Mouse (Mus musculus): ENCODE measurements around the gene Fibp. TPM values are rescaled to one million over a fixed set of nuclear protein-coding genes. Genes with fewer than 3 reads are reported as not detected.

Gene Fibp
- total and polyA plus RNA-seq, 3 experiments, result 47.1 to 88.3 (median 52.9) TPM

DNA sequence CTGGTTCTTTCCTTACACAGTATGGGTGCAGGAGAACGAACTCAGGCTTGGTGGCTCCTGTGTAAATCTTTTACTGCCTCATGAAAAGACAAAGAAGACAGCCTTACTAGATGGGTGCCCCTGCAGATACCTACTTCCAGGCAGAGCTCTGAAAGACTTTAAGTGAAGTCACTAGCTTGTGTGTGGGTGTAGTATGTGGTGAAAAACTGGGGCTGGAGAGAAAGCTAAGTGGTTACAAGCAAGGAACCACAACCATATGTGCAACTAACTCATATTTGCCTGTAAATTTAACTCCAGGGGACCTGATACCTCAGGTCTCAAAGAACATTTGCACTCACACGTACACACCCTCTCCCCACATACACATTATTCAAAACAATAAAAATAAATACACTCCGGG lies 519 bp upstream of the Fibp start:
- Histone ChIP-seq H3K36me3 (ENCODE audit: control insufficient read depth, insufficient read depth, low read length) (peaks cover 7% of the 10 kb centered on the region), H3K79me2 (replicated peaks; ENCODE audit: control insufficient read depth, insufficient read depth, low read length) (peaks cover 6% of the 10 kb centered on the region), H3K27ac (peak overlapping the region; percentile 87), H3K4me1 (ENCODE audit: control insufficient read depth, insufficient read depth, low read length) (peaks cover 10% of the 10 kb centered on the region), H3K4me3 (peak overlapping the region; percentile 96), H3K9ac (ENCODE audit: low read depth, low read length) (peak overlapping the region; percentile 64; the same call in 1 of the 2 replicates), H3K27me3 (ENCODE audit: control insufficient read depth, insufficient read depth, low read length) (no peaks in the 10 kb centered on the region)
- no peak for DNase-seq
- WGBS, result 24% methylated on average over 3 of the region's 3 CpGs
- TF ChIP-seq EP300 (IDR thresholded peaks at IDR 0.05; ENCODE audit: insufficient read depth, low read depth, low read length) (no peak), CTCF (IDR thresholded peaks at IDR 0.05) (no peak), POLR2A (IDR thresholded peaks at IDR 0.05; ENCODE audit: insufficient read depth, low read depth, low read length) (no peak)
- intact Hi-C loops (cut with DNase I), result loop anchor here (2.0 kb wide), 1 partner anchor 27 kb away; no protein-coding TSS in a partner anchor

- intact Hi-C loops (cut with DNase I), result loop anchor here (2.0 kb wide), 1 partner anchor 25 kb away; no protein-coding TSS in a partner anchor
- peaks cover 3% of the 10 kb centered on the region for H3K79me2 ChIP-seq (replicated peaks; ENCODE audit: control insufficient read depth, insufficient read depth, low read length)
- TF ChIP-seq EP300 (IDR thresholded peaks at IDR 0.05; ENCODE audit: insufficient read depth, low read depth, low read length) (no peak), CTCF (IDR thresholded peaks at IDR 0.05) (no peak), POLR2A (IDR thresholded peaks at IDR 0.05; ENCODE audit: insufficient read depth, low read depth, low read length) (no peak)
- no peaks in the 10 kb centered on the region for H3K36me3 ChIP-seq (ENCODE audit: control insufficient read depth, insufficient read depth, low read length)
- no peak overlapping the region for H3K9ac ChIP-seq (ENCODE audit: low read depth, low read length)
- H3K27me3 ChIP-seq (ENCODE audit: control insufficient read depth, insufficient read depth, low read length), result no peaks in the 10 kb centered on the region
- no peak overlapping the region for H3K4me3 ChIP-seq
- H3K27ac ChIP-seq, result no peak overlapping the region; the same call in 1 of the 2 replicates
- 80% methylated on average over 6 of the region's 6 CpGs for WGBS
- DNase-seq, result no peak
- H3K4me1 ChIP-seq (ENCODE audit: control insufficient read depth, insufficient read depth, low read length), result peaks cover 8% of the 10 kb centered on the region
Observed at GRCm38 (mm10) chr19:5461411-5461810, 996 bp downstream of the Fibp start.

DNA sequence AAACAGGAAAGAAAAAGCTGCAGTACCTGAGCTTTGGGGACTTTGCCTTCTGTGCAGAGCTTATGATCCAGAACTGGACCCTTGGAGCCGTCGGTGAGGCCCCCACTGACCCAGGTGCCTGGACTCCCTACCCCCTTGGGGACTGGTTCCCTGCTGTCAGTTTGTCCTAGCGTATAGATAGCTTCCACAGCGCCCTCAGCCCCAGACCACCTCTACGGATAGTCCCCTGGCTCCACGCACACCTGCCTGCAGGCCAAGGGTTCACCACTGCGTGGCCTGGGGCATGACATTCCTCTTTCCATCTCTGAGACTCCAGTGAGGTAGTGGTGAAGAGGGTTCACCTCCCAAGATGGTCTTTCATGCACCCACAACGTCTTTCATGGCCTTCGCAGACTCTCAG lies 2.8 kb downstream of the Fibp start:
- intact Hi-C loops (cut with DNase I), result no loop called here
- Histone ChIP-seq H3K4me1 (ENCODE audit: control insufficient read depth, insufficient read depth, low read length) (peaks cover 6% of the 10 kb centered on the region), H3K27me3 (ENCODE audit: control insufficient read depth, insufficient read depth, low read length) (no peaks in the 10 kb centered on the region), H3K79me2 (replicated peaks; ENCODE audit: control insufficient read depth, insufficient read depth, low read length) (no peaks in the 10 kb centered on the region; the same call in 1 of the 2 replicates), H3K4me3 (no peak overlapping the region), H3K36me3 (ENCODE audit: control insufficient read depth, insufficient read depth, low read length) (no peaks in the 10 kb centered on the region), H3K27ac (no peak overlapping the region), H3K9ac (ENCODE audit: low read depth, low read length) (no peak overlapping the region)
- WGBS, result 85% methylated on average over 9 of the region's 9 CpGs
- TF ChIP-seq EP300 (IDR thresholded peaks at IDR 0.05; ENCODE audit: insufficient read depth, low read depth, low read length) (no peak), CTCF (IDR thresholded peaks at IDR 0.05) (no peak), POLR2A (IDR thresholded peaks at IDR 0.05; ENCODE audit: insufficient read depth, low read depth, low read length) (no peak)
- DNase-seq, result no peak

GRCm38 (mm10) chr19:5463791-5464562 lies 3.6 kb downstream of the Fibp start:
- Histone ChIP-seq H3K4me3 (no peak overlapping the region), H3K4me1 (ENCODE audit: control insufficient read depth, insufficient read depth, low read length) (peaks cover 5% of the 10 kb centered on the region), H3K27me3 (ENCODE audit: control insufficient read depth, insufficient read depth, low read length) (no peaks in the 10 kb centered on the region), H3K9ac (ENCODE audit: low read depth, low read length) (no peak overlapping the region; the same call in 1 of the 2 replicates), H3K27ac (peak overlapping the region; percentile 34; the same call in 1 of the 2 replicates), H3K79me2 (replicated peaks; ENCODE audit: control insufficient read depth, insufficient read depth, low read length) (no peaks in the 10 kb centered on the region; the same call in 1 of the 2 replicates), H3K36me3 (ENCODE audit: control insufficient read depth, insufficient read depth, low read length) (no peaks in the 10 kb centered on the region)
- peak; percentile 62 to 72 for DNase-seq
- WGBS, result 20% methylated on average over 15 of the region's 15 CpGs
- intact Hi-C loops (cut with DNase I), result no loop called here
- TF ChIP-seq POLR2A (IDR thresholded peaks at IDR 0.05; ENCODE audit: insufficient read depth, low read depth, low read length) (no peak), EP300 (IDR thresholded peaks at IDR 0.05; ENCODE audit: insufficient read depth, low read depth, low read length) (peak; percentile 76), CTCF (IDR thresholded peaks at IDR 0.05) (peak; percentile 93)

DNA sequence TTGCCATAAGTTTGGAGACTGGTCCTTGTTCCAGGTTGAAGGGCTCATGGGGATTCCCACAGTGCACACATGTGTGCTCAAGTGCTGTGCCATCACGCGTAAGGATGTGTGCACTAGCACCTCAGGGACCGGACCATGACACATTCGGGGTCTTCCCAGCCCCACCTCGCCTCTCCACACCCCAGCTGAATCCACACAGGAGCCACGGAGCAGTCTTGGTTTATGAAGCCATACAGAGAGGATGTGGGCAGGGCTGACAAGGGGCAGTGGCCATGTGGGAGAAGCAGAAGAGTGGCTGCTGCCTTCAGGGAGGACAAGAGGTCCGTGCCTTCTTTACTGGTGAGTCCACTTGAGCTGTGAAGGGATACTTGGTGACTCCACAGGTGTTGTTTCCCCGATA lies 4.6 kb downstream of the Fibp start:
- DNase-seq, result no peak
- Histone ChIP-seq H3K36me3 (ENCODE audit: control insufficient read depth, insufficient read depth, low read length) (no peaks in the 10 kb centered on the region), H3K4me1 (ENCODE audit: control insufficient read depth, insufficient read depth, low read length) (peaks cover 5% of the 10 kb centered on the region), H3K27me3 (ENCODE audit: control insufficient read depth, insufficient read depth, low read length) (no peaks in the 10 kb centered on the region), H3K9ac (ENCODE audit: low read depth, low read length) (no peak overlapping the region), H3K4me3 (no peak overlapping the region), H3K79me2 (replicated peaks; ENCODE audit: control insufficient read depth, insufficient read depth, low read length) (no peaks in the 10 kb centered on the region; the same call in 1 of the 2 replicates), H3K27ac (no peak overlapping the region)
- intact Hi-C loops (cut with DNase I), result no loop called here
- TF ChIP-seq POLR2A (IDR thresholded peaks at IDR 0.05; ENCODE audit: insufficient read depth, low read depth, low read length), result no peak
- no peak for TF ChIP-seq CTCF (IDR thresholded peaks at IDR 0.05)
- TF ChIP-seq EP300 (IDR thresholded peaks at IDR 0.05; ENCODE audit: insufficient read depth, low read depth, low read length), result no peak
- whole genome bisulfite sequencing, result 89% methylated on average over 8 of the region's 8 CpGs

- no peaks in the 10 kb centered on the region for H3K79me2 ChIP-seq (replicated peaks; ENCODE audit: control insufficient read depth, insufficient read depth, low read length)
- no peak overlapping the region for H3K27ac ChIP-seq
- no peak overlapping the region for H3K4me3 ChIP-seq
- DNase-seq, result no peak
- WGBS, result 68% methylated on average over 6 of the region's 6 CpGs
- H3K36me3 ChIP-seq (ENCODE audit: control insufficient read depth, insufficient read depth, low read length), result no peaks in the 10 kb centered on the region
- no peak for TF ChIP-seq EP300 (IDR thresholded peaks at IDR 0.05; ENCODE audit: insufficient read depth, low read depth, low read length)
- TF ChIP-seq CTCF (IDR thresholded peaks at IDR 0.05), result no peak
- no peak for TF ChIP-seq POLR2A (IDR thresholded peaks at IDR 0.05; ENCODE audit: insufficient read depth, low read depth, low read length)
- intact Hi-C loops (cut with DNase I), result no loop called here
- no peak overlapping the region for H3K9ac ChIP-seq (ENCODE audit: low read depth, low read length)
- no peaks in the 10 kb centered on the region for H3K27me3 ChIP-seq (ENCODE audit: control insufficient read depth, insufficient read depth, low read length)
- H3K4me1 ChIP-seq (ENCODE audit: control insufficient read depth, insufficient read depth, low read length), result peaks cover 3% of the 10 kb centered on the region
Observed at GRCm38 (mm10) chr19:5466916-5467500, 6.6 kb downstream of the Fibp start.

Measured in heart, adult 2 months (tissue).